ENCODE assay signal across 8 mouse cellular contexts in genomic region chr14:40948522-40948921, GRCm38 (mm10). TPM values are rescaled to one million over a fixed set of nuclear protein-coding genes. Genes with fewer than 3 reads are reported as not detected.
DNase-seq lines count a peak whose midpoint lies in the region; ATAC-seq and TF ChIP-seq lines count a peak whose summit lies in the region.
"Had no signal": no experiment of that assay in that cellular context is flagged by ENCODE, and none has a peak within 500 bp of the region (broad histone marks: within the 10 kb centered on the region; RNA-seq: fewer than 3 reads in every experiment).

No protein-coding gene starts in this region.

- no peak for TF ChIP-seq RAD21 in CH12.LX (IDR thresholded peaks at IDR 0.05; ENCODE audit: low read depth, low read length)

- in situ Hi-C loops in CH12.LX (cut with MboI; ENCODE audit: low pct_ligation_motif_present, low pct_unique_long_range_greater_than_20kb, low sequenced_read_pairs): no loop called here

- DNase-seq in kidney, adult 11 months: no peak
- no peak for DNase-seq in CH12.LX (ENCODE audit: extremely low read depth)
- DNase-seq in Muller cell, postnatal 12 days (ENCODE audit: inconsistent ontology term): peak; percentile 57
- DNase-seq in gastrocnemius, postnatal 25 days: no peak
- no peak for DNase-seq in spleen, postnatal 14 days (ENCODE audit: low spot score in 2 of 2)
- DNase-seq: right cerebral cortex, adult 18-20 months had no signal

- H3K4me2 ChIP-seq in kidney, embryonic 16.5 days (replicated peaks; ENCODE audit: low read depth, low read length): no peak overlapping the region
- peak overlapping the region; percentile 78 for H3K4me2 ChIP-seq in CH12.LX (ENCODE audit: insufficient read depth, low read depth, poor library complexity, severe bottlenecking)
- no peak overlapping the region for H3K4me2 ChIP-seq in limb, embryonic 12.5 days

- H3K36me3 ChIP-seq in kidney, embryonic 16.5 days (ENCODE audit: insufficient read depth, low read length): peaks cover 17% of the 10 kb centered on the region; the same call in 1 of the 2 replicates
- H3K36me3 ChIP-seq in CH12.LX (replicated peaks in 1 of 2; ENCODE audit: control insufficient read depth in 1 of 2, insufficient read depth in 1 of 2, low read length in 1 of 2): peaks cover 0 to 16% of the 10 kb centered on the region in 2 experiments
- H3K36me3 ChIP-seq in limb, embryonic 12.5 days: peaks cover 23% of the 10 kb centered on the region

- no peak for ATAC-seq in kidney, embryonic 16.5 days (ENCODE audit: low FRiP score, low TSS enrichment)
- ATAC-seq in limb, embryonic 12.5 days (ENCODE audit: insufficient number of reproducible peaks, insufficient read depth, low FRiP score, low TSS enrichment, low read depth): no peak

- H3K27me3 ChIP-seq in kidney, embryonic 16.5 days (ENCODE audit: insufficient read depth, low read length): no peaks in the 10 kb centered on the region
- no peaks in the 10 kb centered on the region for H3K27me3 ChIP-seq in CH12.LX (replicated peaks)
- H3K27me3 ChIP-seq in limb, embryonic 12.5 days: no peaks in the 10 kb centered on the region

- TF ChIP-seq CTCF in CH12.LX (conservative IDR thresholded peaks at IDR 0.05 in 1 of 2, IDR thresholded peaks at IDR 0.05 in 1 of 2; ENCODE audit: low read depth in 2 of 2, low read length in 2 of 2): no peak

- dilution Hi-C loops in CH12.LX (cut with MboI; ENCODE audit: extremely low pct_ligation_motif_present, extremely low pct_unique_long_range_greater_than_20kb, low sequenced_read_pairs): no loop called here

- no peak for TF ChIP-seq EP300 in CH12.LX (IDR thresholded peaks at IDR 0.05; ENCODE audit: low read length)

- peaks cover 55% of the 10 kb centered on the region for H3K4me1 ChIP-seq in kidney, embryonic 16.5 days (ENCODE audit: insufficient read depth, low read length)
- H3K4me1 ChIP-seq in CH12.LX (ENCODE audit: control insufficient read depth in 1 of 2, insufficient read depth in 2 of 2): peaks cover 29 to 75% of the 10 kb centered on the region in 2 experiments
- H3K4me1 ChIP-seq in limb, embryonic 12.5 days (replicated peaks): peaks cover 39% of the 10 kb centered on the region

- H3K9ac ChIP-seq in kidney, embryonic 16.5 days (replicated peaks; ENCODE audit: low read length): no peak overlapping the region
- H3K9ac ChIP-seq in CH12.LX (ENCODE audit: insufficient read depth, low read depth): peak overlapping the region; percentile 88
- no peak overlapping the region for H3K9ac ChIP-seq in limb, embryonic 12.5 days (replicated peaks)

- 63% methylated on average over 5 of the region's 5 CpGs for WGBS in kidney, embryonic 16.5 days
- 90% methylated on average over 5 of the region's 5 CpGs for WGBS in limb, embryonic 12.5 days

- H3K4me3 ChIP-seq in kidney, embryonic 16.5 days (ENCODE audit: low read length): no peak overlapping the region
- peak overlapping the region in 2 of 3 experiments; percentile 40 for H3K4me3 ChIP-seq in CH12.LX (replicated peaks in 1 of 3; ENCODE audit: low read depth in 2 of 3, low read length in 2 of 3, poor library complexity in 1 of 3)
- H3K4me3 ChIP-seq in limb, embryonic 12.5 days (replicated peaks): no peak overlapping the region

- peaks cover 34% of the 10 kb centered on the region for H3K79me2 ChIP-seq in CH12.LX (replicated peaks; ENCODE audit: control insufficient read depth, extremely low read depth, insufficient read depth, poor library complexity, severe bottlenecking)

- no peaks in the 10 kb centered on the region for H3K9me3 ChIP-seq in kidney, embryonic 16.5 days (ENCODE audit: low read length)
- no peaks in the 10 kb centered on the region for H3K9me3 ChIP-seq in CH12.LX (replicated peaks; ENCODE audit: low read length)
- no peaks in the 10 kb centered on the region for H3K9me3 ChIP-seq in limb, embryonic 12.5 days

- peak overlapping the region; percentile 60 for H3K27ac ChIP-seq in kidney, embryonic 16.5 days (ENCODE audit: low read length)
- H3K27ac ChIP-seq in CH12.LX (ENCODE audit: insufficient read depth, low read depth): peak overlapping the region; percentile 91
- peak overlapping the region; percentile 62; the same call in 1 of the 2 replicates for H3K27ac ChIP-seq in limb, embryonic 12.5 days

- TF ChIP-seq POLR2A in CH12.LX (IDR thresholded peaks at IDR 0.05; ENCODE audit: low read depth, low read length): no peak

TF ChIP-seq in CH12.LX, 34 proteins besides CTCF, POLR2A, EP300 and RAD21:
- TF ChIP-seq MAX (IDR thresholded peaks at IDR 0.05; ENCODE audit: low read length) (no peak), TCF12 (IDR thresholded peaks at IDR 0.05; ENCODE audit: low read depth, low read length) (0 out of 2 replicates have a peak, but pooled peaks have one; percentile 9), ELF1 (IDR thresholded peaks at IDR 0.05; ENCODE audit: low read depth, low read length) (no peak), E2F4 (IDR thresholded peaks at IDR 0.05; ENCODE audit: insufficient replicate concordance, low read depth, low read length) (no peak), MAZ (IDR thresholded peaks at IDR 0.05; ENCODE audit: low read depth, low read length) (no peak), NELFE (IDR thresholded peaks at IDR 0.05; ENCODE audit: low read depth, low read length) (no peak)

RNA-seq across cellular contexts. Expression of gene Tspan14, which starts 18.1 kb away (rescaled TPM):
- 138 and 144 TPM in 2 replicates for polyA plus RNA-seq in kidney, embryonic 16.5 days (2015; fragmentation: Nextera tagmentation; extraction: Ambion mirVana)
- total RNA-seq in CH12.LX (2012; rRNA removed) (14.9 and 16.1 TPM in 2 replicates), CH12.LX (2014; rRNA removed) (10.6 and 11.6 TPM in 2 replicates)
- 17.8 and 19.1 TPM in 2 replicates for polyA plus RNA-seq in CH12.LX (2012; ENCODE audit: insufficient read length, low read depth)
- 68.4 and 70.1 TPM in 2 replicates for polyA plus RNA-seq in limb, embryonic 12.5 days (2016; fragmentation: Nextera tagmentation; extraction: Ambion mirVana)
- 10 to 100 TPM; 10.4 to 12.3 TPM for total RNA-seq in gastrocnemius, postnatal 25 days (2021)

RNA-seq across cellular contexts. Expression of gene Sh2d4b, which starts 55.5 kb away (rescaled TPM):
- polyA plus RNA-seq in kidney, embryonic 16.5 days (2015; fragmentation: Nextera tagmentation; extraction: Ambion mirVana): 0.81 and 0.99 TPM in 2 replicates
- total RNA-seq in CH12.LX (2012; rRNA removed) (0.04 TPM in 1 of 2 replicates, not detected in the other), CH12.LX (2014; rRNA removed) (not detected in 2 replicates)
- polyA plus RNA-seq in CH12.LX (2012; ENCODE audit: insufficient read length, low read depth): 0.12 and 0.17 TPM in 2 replicates
- 0.21 and 0.33 TPM in 2 replicates for polyA plus RNA-seq in limb, embryonic 12.5 days (2016; fragmentation: Nextera tagmentation; extraction: Ambion mirVana)
- under 1 TPM; 0.13 to 0.72 TPM for total RNA-seq in gastrocnemius, postnatal 25 days (2021)

Comparison
In these comparisons a context has a peak if more than half of its experiments do, and no peak if none do; other contexts are left out.
1. H3K4me3 ChIP-seq: peak in CH12.LX (2 of 3); none in kidney, embryonic 16.5 days (single experiment) and limb, embryonic 12.5 days (single experiment).
2. Peak in every context shown above with its lines, with median percentiles within 50 percentile points of each other: H3K27ac ChIP-seq.